Mouse (Mus musculus) heart, embryonic 15.5 days (tissue): ENCODE results near the gene Tmem100. TPM values are rescaled to one million over a fixed set of nuclear protein-coding genes. Genes with fewer than 3 reads are reported as not detected.

ENCODE experiments used
- ATAC-seq: fragments of 200-750 bp; cut with Nextera tagmentation; replicated peaks from 2 replicates; pipeline ENCODE4 v1.8.0; 2017; ENCODE audit warnings: low read depth, moderate TSS enrichment; ENCODE audit not compliant: insufficient number of reproducible peaks, insufficient read depth, low FRiP score
- H3K27ac ChIP-seq: fragments of 300-500 bp; sonication (generic); 2 replicates; pipeline ENCODE4 v1.5.1; 2015; ENCODE audit warnings: mild to moderate bottlenecking, inconsistent platforms
- H3K27me3 ChIP-seq: fragments of 300-500 bp; sonication (generic); 2 replicates; pipeline ENCODE4 v1.6.1; 2015; ENCODE audit warnings: inconsistent platforms
- H3K36me3 ChIP-seq: fragments of 300-500 bp; sonication (generic); 2 replicates; pipeline ENCODE4 v1.6.1; 2015; ENCODE audit warnings: mild to moderate bottlenecking, inconsistent platforms
- H3K4me1 ChIP-seq: fragments of 300-500 bp; sonication (generic); replicated peaks from 2 replicates; pipeline ENCODE4 v1.6.1; 2015; ENCODE audit warnings: inconsistent platforms
- H3K4me2 ChIP-seq: fragments of 300-500 bp; sonication (generic); 2 replicates; pipeline ENCODE4 v1.6.1; 2015; ENCODE audit warnings: inconsistent platforms, mild to moderate bottlenecking, moderate library complexity
- H3K4me3 ChIP-seq: fragments of 300-500 bp; sonication (generic); 2 replicates; pipeline ENCODE4 v1.5.1; 2015; ENCODE audit warnings: mild to moderate bottlenecking, inconsistent platforms
- H3K9ac ChIP-seq: fragments of 300-500 bp; sonication (generic); 2 replicates; pipeline ENCODE4 v1.6.1; 2015; ENCODE audit warnings: mild to moderate bottlenecking, inconsistent platforms
- H3K9me3 ChIP-seq: fragments of 300-500 bp; sonication (generic); replicated peaks from 2 replicates; pipeline ENCODE4 v1.6.1; 2016; ENCODE audit warnings: inconsistent platforms
- WGBS: fragments of 180-500 bp; shearing (Covaris S2); methylation state at CpG from one replicate; pipeline ENCODE4 v1.1.7; 2015; ENCODE audit warnings: mixed read lengths; 5-methylcytosine and 5-hydroxymethylcytosine counted together
- polyA plus RNA-seq: library from polyadenylated mRNA; unstranded; fragments of >200 nt; fragmentation: Nextera tagmentation; extraction: Ambion mirVana; gene quantifications from 2 replicates; pipeline ENCODE4 v1.2.1, GENCODE M21; 2015

The Tmem100 gene
- polyA plus RNA-seq, 1 experiment from 2014 or later: 14.1 TPM

- Histone ChIP-seq H3K4me2 (no peak overlapping the region), H3K4me3 (no peak overlapping the region), H3K36me3 (no peaks in the 10 kb centered on the region), H3K27ac (no peak overlapping the region), H3K27me3 (peaks cover 3% of the 10 kb centered on the region; the same call in 1 of the 2 replicates), H3K9ac (no peak overlapping the region), H3K4me1 (no peaks in the 10 kb centered on the region), H3K9me3 (no peaks in the 10 kb centered on the region)
- WGBS: 14% methylated on average over 7 of the region's 7 CpGs
- ATAC-seq: no peak
Measured at GRCm38 (mm10) chr11:90019161-90019560, 11.0 kb upstream of the Tmem100 start.

- no peaks in the 10 kb centered on the region for H3K9me3 ChIP-seq
- H3K36me3 ChIP-seq: no peaks in the 10 kb centered on the region
- WGBS: 56% methylated on average over 14 of the region's 14 CpGs
- peaks cover 3% of the 10 kb centered on the region; the same call in 1 of the 2 replicates for H3K27me3 ChIP-seq
- no peak for ATAC-seq
- H3K4me3 ChIP-seq: no peak overlapping the region
- H3K4me1 ChIP-seq: peaks cover 16% of the 10 kb centered on the region
- H3K27ac ChIP-seq: no peak overlapping the region
- H3K9ac ChIP-seq: no peak overlapping the region
- no peak overlapping the region for H3K4me2 ChIP-seq
Measured at GRCm38 (mm10) chr11:90025891-90026801, 4.0 kb upstream of the Tmem100 start.

- no peak for ATAC-seq
Measured at GRCm38 (mm10) chr11:90026802-90027174, 3.4 kb upstream of the Tmem100 start.

GRCm38 (mm10) chr11:90027216-90027615 is 2.9 kb upstream of the Tmem100 start:
- no peak overlapping the region for H3K4me2 ChIP-seq
- peaks cover 13% of the 10 kb centered on the region for H3K27me3 ChIP-seq
- H3K36me3 ChIP-seq: no peaks in the 10 kb centered on the region
- no peak overlapping the region for H3K27ac ChIP-seq
- no peak overlapping the region for H3K9ac ChIP-seq
- H3K4me3 ChIP-seq: no peak overlapping the region
- 46% methylated on average over 7 of the region's 7 CpGs for WGBS
- ATAC-seq: no peak
- H3K9me3 ChIP-seq: no peaks in the 10 kb centered on the region
- H3K4me1 ChIP-seq: peaks cover 19% of the 10 kb centered on the region

More at GRCm38 (mm10) chr11:90026802-90027174, 3.4 kb upstream of the Tmem100 start:
- no peaks in the 10 kb centered on the region for H3K36me3 ChIP-seq
- H3K4me2 ChIP-seq: no peak overlapping the region
- no peaks in the 10 kb centered on the region for H3K9me3 ChIP-seq
- H3K27ac ChIP-seq: no peak overlapping the region
- no peak overlapping the region for H3K4me3 ChIP-seq
- H3K4me1 ChIP-seq: peaks cover 19% of the 10 kb centered on the region
- peaks cover 9% of the 10 kb centered on the region for H3K27me3 ChIP-seq
- WGBS: 77% methylated on average over 5 of the region's 5 CpGs
- H3K9ac ChIP-seq: no peak overlapping the region

- Histone ChIP-seq H3K36me3 (no peaks in the 10 kb centered on the region), H3K4me1 (peaks cover 24% of the 10 kb centered on the region), H3K4me3 (no peak overlapping the region), H3K27ac (no peak overlapping the region), H3K9ac (no peak overlapping the region), H3K27me3 (peaks cover 15% of the 10 kb centered on the region), H3K9me3 (no peaks in the 10 kb centered on the region), H3K4me2 (peak overlapping the region; percentile 68; the same call in 1 of the 2 replicates)
- no peak for ATAC-seq
- WGBS: 89% methylated on average over 8 of the region's 8 CpGs
Measured at GRCm38 (mm10) chr11:90028746-90029145, 1.4 kb upstream of the Tmem100 start.

- ATAC-seq: no peak
- Histone ChIP-seq H3K27ac (no peak overlapping the region), H3K9ac (peak overlapping the region; percentile 36; the same call in 1 of the 2 replicates), H3K9me3 (no peaks in the 10 kb centered on the region), H3K27me3 (peaks cover 15% of the 10 kb centered on the region), H3K36me3 (no peaks in the 10 kb centered on the region), H3K4me3 (peak overlapping the region; percentile 50), H3K4me2 (peak overlapping the region; percentile 68), H3K4me1 (peaks cover 24% of the 10 kb centered on the region)
- 23% methylated on average over 10 of the region's 10 CpGs for WGBS
Measured at GRCm38 (mm10) chr11:90029354-90029753, 794 bp upstream of the Tmem100 start.

GRCm38 (mm10) chr11:90030557-90030956 is 409 bp downstream of the Tmem100 start:
- 0 out of 2 replicates have a peak overlapping the region, but pooled peaks have one; percentile 24 for H3K27ac ChIP-seq
- no peaks in the 10 kb centered on the region for H3K9me3 ChIP-seq
- peaks cover 15% of the 10 kb centered on the region for H3K27me3 ChIP-seq
- peaks cover 24% of the 10 kb centered on the region for H3K4me1 ChIP-seq
- peak overlapping the region; percentile 36 for H3K9ac ChIP-seq
- H3K4me2 ChIP-seq: peak overlapping the region; percentile 68
- H3K36me3 ChIP-seq: no peaks in the 10 kb centered on the region
- under 1% methylated on average over 15 of the region's 15 CpGs for WGBS
- peak overlapping the region; percentile 50 for H3K4me3 ChIP-seq
- no peak for ATAC-seq

GRCm38 (mm10) chr11:90031076-90031475 is 928 bp downstream of the Tmem100 start:
- Histone ChIP-seq H3K4me3 (peak overlapping the region; percentile 50), H3K27ac (no peak overlapping the region), H3K36me3 (no peaks in the 10 kb centered on the region), H3K4me1 (peaks cover 24% of the 10 kb centered on the region), H3K27me3 (peaks cover 15% of the 10 kb centered on the region), H3K9ac (peak overlapping the region; percentile 36), H3K9me3 (no peaks in the 10 kb centered on the region), H3K4me2 (peak overlapping the region; percentile 68)
- 41% methylated on average over 7 of the region's 7 CpGs for WGBS
- ATAC-seq: no peak

GRCm38 (mm10) chr11:90032807-90033206 is 2.7 kb downstream of the Tmem100 start:
- H3K4me1 ChIP-seq: peaks cover 24% of the 10 kb centered on the region
- H3K9ac ChIP-seq: no peak overlapping the region
- 5% methylated on average over 8 of the region's 8 CpGs for WGBS
- ATAC-seq: no peak
- peak overlapping the region; percentile 68 for H3K4me2 ChIP-seq
- peaks cover 6% of the 10 kb centered on the region for H3K36me3 ChIP-seq
- H3K4me3 ChIP-seq: peak overlapping the region; percentile 50
- peaks cover 15% of the 10 kb centered on the region for H3K27me3 ChIP-seq
- H3K9me3 ChIP-seq: no peaks in the 10 kb centered on the region
- no peak overlapping the region for H3K27ac ChIP-seq

- Histone ChIP-seq H3K9me3 (no peaks in the 10 kb centered on the region), H3K9ac (peak overlapping the region; percentile 40), H3K36me3 (peaks cover 6% of the 10 kb centered on the region), H3K27ac (no peak overlapping the region), H3K27me3 (peaks cover 15% of the 10 kb centered on the region), H3K4me3 (peak overlapping the region; percentile 50), H3K4me2 (peak overlapping the region; percentile 68), H3K4me1 (peaks cover 24% of the 10 kb centered on the region)
- 33% methylated on average over 5 of the region's 5 CpGs for WGBS
- ATAC-seq: no peak
Measured at GRCm38 (mm10) chr11:90033442-90033841, 3.3 kb downstream of the Tmem100 start.

GRCm38 (mm10) chr11:90034646-90035045 is 4.5 kb downstream of the Tmem100 start:
- Histone ChIP-seq H3K27me3 (peaks cover 15% of the 10 kb centered on the region), H3K9ac (no peak overlapping the region), H3K4me2 (no peak overlapping the region), H3K27ac (no peak overlapping the region), H3K36me3 (peaks cover 6% of the 10 kb centered on the region), H3K4me1 (peaks cover 19% of the 10 kb centered on the region), H3K4me3 (no peak overlapping the region), H3K9me3 (no peaks in the 10 kb centered on the region)
- no peak for ATAC-seq
- 62% methylated on average over 12 of the region's 12 CpGs for WGBS
